Mouse (Mus musculus) kidney, adult 2 months (tissue): ENCODE results near the gene Llgl1. TPM values are rescaled to one million over a fixed set of nuclear protein-coding genes. Genes with fewer than 3 reads are reported as not detected.
A peak's percentile ranks its signal among the peaks of the same experiment; 100 is the strongest.

Source experiments
- DNase-seq: peaks from one replicate; pipeline ENCODE4 v3.0.0; 2021
- H3K27ac ChIP-seq: fragments of 200-500 bp; 2 replicates; pipeline ENCODE4 v1.5.1; 2012; ENCODE audit warnings: low read depth, low read length, control low read depth, inconsistent platforms; ENCODE audit not compliant: insufficient read depth
- H3K27me3 ChIP-seq: fragments of 200-500 bp; replicated peaks from 2 replicates; pipeline ENCODE4 v1.6.1; 2012; ENCODE audit warnings: mild to moderate bottlenecking, moderate library complexity, low read length, inconsistent platforms; ENCODE audit not compliant: control insufficient read depth, insufficient read depth
- H3K36me3 ChIP-seq: fragments of 200-500 bp; 2 replicates; pipeline ENCODE4 v1.6.1; 2012; ENCODE audit warnings: mild to moderate bottlenecking, moderate library complexity, low read length, inconsistent platforms; ENCODE audit not compliant: control insufficient read depth, insufficient read depth
- H3K4me1 ChIP-seq: fragments of 200-500 bp; 2 replicates; pipeline ENCODE4 v1.6.1; 2011; ENCODE audit warnings: low read length; ENCODE audit not compliant: control insufficient read depth, insufficient read depth
- H3K4me3 ChIP-seq: fragments of 200-500 bp; 2 replicates; pipeline ENCODE4 v1.5.1; 2011; ENCODE audit warnings: mild to moderate bottlenecking, low read depth, low read length, control low read depth; ENCODE audit not compliant: insufficient read depth
- CTCF ChIP-seq: fragments of 200-500 bp; conservative IDR thresholded peaks from 2 replicates; pipeline ENCODE4 v1.5.1; 2011; ENCODE audit warnings: low read depth, mild to moderate bottlenecking, control low read depth, low read length, moderate library complexity, mixed read lengths; ENCODE audit not compliant: insufficient read depth, insufficient read length
- POLR2A ChIP-seq: fragments of 200-500 bp; IDR thresholded peaks from one replicate; pipeline ENCODE4 v1.6.1; 2011; ENCODE audit warnings: low read depth, low read length, control low read depth
- WGBS: fragments of 180-500 bp; shearing (Covaris S2); methylation state at CpG from one replicate; pipeline ENCODE4 v1.1.7; 2018; 5-methylcytosine and 5-hydroxymethylcytosine counted together
- polyA plus RNA-seq: library from polyadenylated mRNA; depleted of rRNA; stranded (reverse); fragments of >200 nt; gene quantifications from 2 replicates; pipeline ENCODE4 v1.2.3, GENCODE M21; 2012; rRNA removed

Gene Llgl1
- polyA plus RNA-seq, 1 experiment = 26.2 TPM

- DNase-seq = peak; percentile 20
- H3K4me3 ChIP-seq = no peak overlapping the region
- 72% methylated on average over 5 of the region's 5 CpGs for WGBS
- TF ChIP-seq POLR2A (no peak), CTCF (no peak)
- H3K27ac ChIP-seq = no peak overlapping the region
- no peaks in the 10 kb centered on the region for H3K4me1 ChIP-seq
- H3K36me3 ChIP-seq = no peaks in the 10 kb centered on the region
- H3K27me3 ChIP-seq = no peaks in the 10 kb centered on the region
These were observed 35.7 kb downstream of the Llgl1 start for GRCm38 (mm10) chr11:60735191-60735590.

GRCm38 (mm10) chr11:60736491-60736890 is 37.0 kb downstream of the Llgl1 start:
- H3K4me3 ChIP-seq = no peak overlapping the region
- no peak for DNase-seq
- WGBS = 86% methylated on average over 3 of the region's 3 CpGs
- TF ChIP-seq CTCF = no peak
- no peak for TF ChIP-seq POLR2A
- no peaks in the 10 kb centered on the region for H3K4me1 ChIP-seq
- no peaks in the 10 kb centered on the region for H3K27me3 ChIP-seq
- no peak overlapping the region for H3K27ac ChIP-seq
- H3K36me3 ChIP-seq = no peaks in the 10 kb centered on the region

- Histone ChIP-seq H3K27me3 (no peaks in the 10 kb centered on the region), H3K4me3 (no peak overlapping the region), H3K27ac (no peak overlapping the region), H3K36me3 (no peaks in the 10 kb centered on the region), H3K4me1 (no peaks in the 10 kb centered on the region)
- TF ChIP-seq CTCF = no peak
- no peak for TF ChIP-seq POLR2A
- no peak for DNase-seq
These were observed 37.9 kb downstream of the Llgl1 start for GRCm38 (mm10) chr11:60737450-60737849.

- H3K27me3 ChIP-seq = no peaks in the 10 kb centered on the region
- H3K4me1 ChIP-seq = no peaks in the 10 kb centered on the region
- no peak overlapping the region for H3K27ac ChIP-seq
- no peak for DNase-seq
- H3K4me3 ChIP-seq = no peak overlapping the region
- H3K36me3 ChIP-seq = no peaks in the 10 kb centered on the region
- 81% methylated on average over 3 of the region's 3 CpGs for WGBS
- no peak for TF ChIP-seq POLR2A
These were observed 40.8 kb downstream of the Llgl1 start for GRCm38 (mm10) chr11:60740321-60740720.

GRCm38 (mm10) chr11:60755570-60755969 is 56.0 kb downstream of the Llgl1 start:
- no peaks in the 10 kb centered on the region for H3K27me3 ChIP-seq
- no peak for DNase-seq
- no peak overlapping the region for H3K4me3 ChIP-seq
- H3K27ac ChIP-seq = no peak overlapping the region
- WGBS = 95% methylated on average over 7 of the region's 7 CpGs
- TF ChIP-seq CTCF (no peak), POLR2A (no peak)
- H3K36me3 ChIP-seq = peaks cover 7% of the 10 kb centered on the region
- H3K4me1 ChIP-seq = no peaks in the 10 kb centered on the region

- no peak overlapping the region for H3K4me3 ChIP-seq
- no peak for TF ChIP-seq POLR2A
- TF ChIP-seq CTCF = no peak
- no peak for DNase-seq
- no peaks in the 10 kb centered on the region for H3K27me3 ChIP-seq
- 87% methylated on average over 3 of the region's 3 CpGs for WGBS
- 0 out of 2 replicates have a peak, but pooled peaks cover 2% of the 10 kb centered on the region for H3K36me3 ChIP-seq
- no peak overlapping the region for H3K27ac ChIP-seq
- no peaks in the 10 kb centered on the region for H3K4me1 ChIP-seq
These were observed 62.2 kb downstream of the Llgl1 start for GRCm38 (mm10) chr11:60761681-60762080.

Other genes starting within 250 kb of the Llgl1 start
- 64.8 and 66.1 TPM in 2 replicates for gene Drg2, start 245.1 kb upstream of the Llgl1 start, polyA plus RNA-seq
- 0.14 and 0.24 TPM in 2 replicates for gene Myo15, start 230.4 kb upstream of the Llgl1 start, polyA plus RNA-seq
- gene Alkbh5, start 163.3 kb upstream of the Llgl1 start, polyA plus RNA-seq = 38.8 and 39.7 TPM in 2 replicates
- gene Flii, start 27.5 kb downstream of the Llgl1 start, polyA plus RNA-seq = 164 and 176 TPM in 2 replicates
- 16.9 and 17.9 TPM in 2 replicates for gene Mief2, start 28.7 kb downstream of the Llgl1 start, polyA plus RNA-seq
- 5.8 and 5.9 TPM in 2 replicates for gene Top3a, start 77.6 kb downstream of the Llgl1 start, polyA plus RNA-seq
- 12.1 and 13.9 TPM in 2 replicates for gene Smcr8, start 77.8 kb downstream of the Llgl1 start, polyA plus RNA-seq
- 108 and 120 TPM in 2 replicates for gene Shmt1, start 112.0 kb downstream of the Llgl1 start, polyA plus RNA-seq
- 29.1 and 30.0 TPM in 2 replicates for gene Dhrs7b, start 130.9 kb downstream of the Llgl1 start, polyA plus RNA-seq
- 78.2 and 81.1 TPM in 2 replicates for gene Tmem11, start 179.5 kb downstream of the Llgl1 start, polyA plus RNA-seq
- 39.3 and 46.2 TPM in 2 replicates for gene Natd1, start 215.0 kb downstream of the Llgl1 start, polyA plus RNA-seq
- 33.0 and 44.8 TPM in 2 replicates for gene Map2k3, start 232.3 kb downstream of the Llgl1 start, polyA plus RNA-seq